Mouse (Mus musculus): ENCODE data around the gene Heatr4. TPM values are rescaled to one million over a fixed set of nuclear protein-coding genes. Genes with fewer than 3 reads are reported as not detected.
A peak's percentile ranks its signal among the peaks of the same experiment; 100 is the strongest.
"Not testable (repeated sequence)": the region's sequence is repeated elsewhere in the genome, so short reads cannot be mapped to it uniquely, and the experiment has no call there.

The Heatr4 gene
- polyA plus RNA-seq, 1 experiment from 2014 or later, result not detected

DNA sequence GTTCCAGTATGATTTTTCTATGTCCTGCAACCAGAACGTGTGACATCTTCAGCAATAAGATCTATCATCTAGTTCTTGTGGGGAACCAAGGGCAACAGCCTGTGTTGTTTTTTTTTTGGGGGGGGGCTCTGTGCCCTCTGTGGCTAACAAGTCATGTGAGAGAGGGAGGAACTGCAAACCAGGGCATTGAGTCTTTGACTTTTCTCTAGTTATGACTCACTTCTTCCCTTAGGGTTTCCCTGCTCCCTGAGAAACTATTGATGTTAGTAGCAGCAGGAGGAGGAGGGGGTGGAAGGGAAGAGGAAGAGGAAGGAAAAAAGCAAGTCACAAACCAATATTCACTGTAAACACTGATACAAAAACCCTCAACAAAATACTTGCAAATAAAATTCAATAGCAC is 19.2 kb upstream of the Heatr4 start:
- peaks cover 6% of the 10 kb centered on the region for H3K4me1 ChIP-seq (replicated peaks; ENCODE audit: control insufficient read depth, insufficient read depth, low read length)
- H3K4me2 ChIP-seq (ENCODE audit: low read length), result no peak overlapping the region
- no peaks in the 10 kb centered on the region; the same call in 1 of the 2 replicates for H3K9me3 ChIP-seq (ENCODE audit: control insufficient read depth, low read length)
- no peak overlapping the region for H3K9ac ChIP-seq (replicated peaks; ENCODE audit: low read depth, low read length)
- no peak for ATAC-seq
- 97% methylated on average over 1 of the region's 1 CpGs for WGBS
- H3K27ac ChIP-seq (ENCODE audit: low read length), result no peak overlapping the region
- no peaks in the 10 kb centered on the region for H3K27me3 ChIP-seq (replicated peaks; ENCODE audit: control insufficient read depth, insufficient read depth, low read length)
- no peak overlapping the region for H3K4me3 ChIP-seq (replicated peaks; ENCODE audit: low read length)
- no peaks in the 10 kb centered on the region for H3K36me3 ChIP-seq (ENCODE audit: control insufficient read depth, insufficient read depth)

DNA sequence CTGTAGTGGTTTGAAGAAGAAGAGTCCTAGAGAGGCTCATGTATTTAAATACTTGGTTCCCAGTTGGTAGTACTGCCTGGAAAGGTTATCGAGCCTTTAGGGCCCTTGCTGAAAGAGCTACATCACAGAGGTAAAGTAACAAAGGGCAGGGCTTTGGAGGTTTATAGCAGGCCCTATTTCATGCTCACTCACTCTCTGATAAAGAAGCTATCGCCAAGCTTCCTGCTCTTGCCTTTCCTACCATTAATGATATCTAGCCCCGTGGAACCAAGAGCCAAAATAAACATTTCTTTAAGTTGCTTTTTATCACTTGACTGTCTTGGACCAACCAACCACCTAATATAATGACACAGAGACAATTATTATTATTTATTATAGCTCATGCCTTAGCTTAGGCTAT is 15.8 kb upstream of the Heatr4 start:
- ATAC-seq, result no peak
- Histone ChIP-seq H3K9me3 (ENCODE audit: control insufficient read depth, low read length) (no peaks in the 10 kb centered on the region; the same call in 1 of the 2 replicates), H3K4me2 (ENCODE audit: low read length) (no peak overlapping the region), H3K27ac (ENCODE audit: low read length) (no peak overlapping the region), H3K27me3 (replicated peaks; ENCODE audit: control insufficient read depth, insufficient read depth, low read length) (no peaks in the 10 kb centered on the region), H3K4me1 (replicated peaks; ENCODE audit: control insufficient read depth, insufficient read depth, low read length) (0 out of 2 replicates have a peak, but pooled peaks cover 3% of the 10 kb centered on the region), H3K9ac (replicated peaks; ENCODE audit: low read depth, low read length) (no peak overlapping the region), H3K36me3 (ENCODE audit: control insufficient read depth, insufficient read depth) (no peaks in the 10 kb centered on the region), H3K4me3 (replicated peaks; ENCODE audit: low read length) (no peak overlapping the region)
- 92% methylated on average over 3 of the region's 3 CpGs for WGBS

DNA sequence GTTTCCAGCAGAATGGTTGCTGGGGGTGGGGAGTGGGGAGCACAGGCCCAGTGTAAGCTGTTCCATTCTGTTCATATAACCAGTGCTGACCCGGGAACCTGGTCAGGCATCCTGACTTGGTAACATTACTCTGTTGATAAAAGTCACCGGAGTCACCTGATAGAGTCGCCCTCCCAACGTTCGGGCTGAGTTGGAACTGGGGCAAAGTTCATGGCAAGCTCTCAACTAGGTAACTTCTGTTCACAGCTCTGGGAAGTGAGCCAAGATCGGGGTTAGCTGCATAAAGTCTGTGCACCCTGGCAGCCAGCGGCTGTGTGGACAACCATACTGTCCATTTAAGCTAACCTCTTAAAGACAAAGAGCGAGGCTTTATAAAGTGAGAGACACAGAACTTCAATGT is 14.6 kb upstream of the Heatr4 start:
- H3K9ac ChIP-seq (replicated peaks; ENCODE audit: low read depth, low read length); H3K9me3 ChIP-seq (ENCODE audit: control insufficient read depth, low read length); H3K27me3 ChIP-seq (replicated peaks; ENCODE audit: control insufficient read depth, insufficient read depth, low read length); H3K36me3 ChIP-seq (ENCODE audit: control insufficient read depth, insufficient read depth); H3K4me1 ChIP-seq (replicated peaks; ENCODE audit: control insufficient read depth, insufficient read depth, low read length); H3K27ac ChIP-seq (ENCODE audit: low read length); ATAC-seq; H3K4me2 ChIP-seq (ENCODE audit: low read length); H3K4me3 ChIP-seq (replicated peaks; ENCODE audit: low read length): not testable (repeated sequence)
- 71% methylated on average over 8 of the region's 8 CpGs for WGBS

DNA sequence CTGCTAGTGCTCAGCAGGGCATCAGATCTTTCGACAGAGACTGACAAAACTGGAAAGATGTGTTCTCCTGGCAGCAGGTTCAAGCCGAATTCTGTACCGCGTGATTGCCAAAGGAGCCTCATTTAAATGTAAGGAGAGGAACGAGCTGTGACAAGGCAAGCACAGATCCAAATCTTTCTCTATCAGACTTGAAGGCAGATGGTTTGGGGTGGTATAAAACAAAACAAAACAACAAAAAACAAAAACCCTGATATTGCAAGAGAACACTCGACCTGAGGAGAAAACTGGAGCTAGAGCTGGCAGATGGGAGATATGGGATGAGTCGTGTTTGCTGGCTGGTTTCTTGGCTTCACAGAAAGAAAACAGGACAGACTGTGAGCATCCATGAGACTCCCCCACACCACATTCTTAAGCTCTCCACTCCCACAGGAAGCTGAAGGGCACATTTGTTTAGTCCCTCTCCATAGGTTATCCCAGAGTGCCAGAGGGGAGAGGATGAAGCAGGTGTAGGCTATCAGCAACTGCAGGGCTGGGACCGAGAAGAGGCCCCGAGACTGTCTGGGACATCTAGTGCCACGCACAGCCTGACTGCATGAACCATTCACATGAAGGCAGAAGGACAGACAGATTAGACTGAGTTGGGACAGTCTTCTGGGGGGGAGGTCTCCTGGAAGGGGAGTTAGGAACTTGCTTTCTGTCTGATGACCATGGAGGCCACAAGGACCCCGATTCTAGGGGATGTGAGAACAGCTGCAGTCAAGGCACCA is 13.9 kb upstream of the Heatr4 start:
- 51% methylated on average over 11 of the region's 11 CpGs for WGBS
- Histone ChIP-seq H3K4me2 (ENCODE audit: low read length) (no peak overlapping the region), H3K4me1 (replicated peaks; ENCODE audit: control insufficient read depth, insufficient read depth, low read length) (0 out of 2 replicates have a peak, but pooled peaks cover 3% of the 10 kb centered on the region), H3K36me3 (ENCODE audit: control insufficient read depth, insufficient read depth) (no peaks in the 10 kb centered on the region), H3K9me3 (ENCODE audit: control insufficient read depth, low read length) (no peaks in the 10 kb centered on the region; the same call in 1 of the 2 replicates), H3K9ac (replicated peaks; ENCODE audit: low read depth, low read length) (no peak overlapping the region), H3K27me3 (replicated peaks; ENCODE audit: control insufficient read depth, insufficient read depth, low read length) (no peaks in the 10 kb centered on the region), H3K27ac (ENCODE audit: low read length) (peak overlapping the region; percentile 82), H3K4me3 (replicated peaks; ENCODE audit: low read length) (no peak overlapping the region)
- ATAC-seq, result peak; percentile 86

DNA sequence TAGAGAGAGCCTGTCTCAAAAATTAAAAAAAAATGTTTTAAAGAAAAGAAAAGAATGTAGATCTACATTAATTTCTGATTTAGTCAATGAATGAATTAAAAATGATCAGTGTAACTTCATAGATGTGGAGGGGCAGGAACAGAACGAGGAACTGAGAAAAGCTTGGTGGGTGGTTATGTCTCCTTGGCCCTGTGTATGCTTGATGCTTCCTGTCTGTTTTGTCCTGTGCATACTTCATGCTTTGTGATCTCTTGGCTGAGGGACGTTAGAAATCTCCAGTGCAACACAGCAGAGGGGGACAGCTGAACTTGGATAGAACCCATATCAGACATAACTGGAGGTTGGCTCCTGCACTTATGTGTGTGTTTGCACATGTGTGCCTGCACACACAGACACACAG is 12.6 kb upstream of the Heatr4 start:
- ATAC-seq, result no peak
- no peak overlapping the region for H3K4me3 ChIP-seq (replicated peaks; ENCODE audit: low read length)
- 0 out of 2 replicates have a peak, but pooled peaks cover 3% of the 10 kb centered on the region for H3K4me1 ChIP-seq (replicated peaks; ENCODE audit: control insufficient read depth, insufficient read depth, low read length)
- no peaks in the 10 kb centered on the region for H3K36me3 ChIP-seq (ENCODE audit: control insufficient read depth, insufficient read depth)
- H3K9ac ChIP-seq (replicated peaks; ENCODE audit: low read depth, low read length), result no peak overlapping the region
- H3K27ac ChIP-seq (ENCODE audit: low read length), result no peak overlapping the region
- H3K9me3 ChIP-seq (ENCODE audit: control insufficient read depth, low read length), result no peaks in the 10 kb centered on the region
- no peaks in the 10 kb centered on the region for H3K27me3 ChIP-seq (replicated peaks; ENCODE audit: control insufficient read depth, insufficient read depth, low read length)
- WGBS, result 62% methylated on average over 2 of the region's 2 CpGs
- H3K4me2 ChIP-seq (ENCODE audit: low read length), result no peak overlapping the region

GRCm38 (mm10) chr12:83989378-83989777 is 4.7 kb upstream of the Heatr4 start:
- Histone ChIP-seq H3K27ac (ENCODE audit: low read length) (no peak overlapping the region), H3K9me3 (ENCODE audit: control insufficient read depth, low read length) (no peaks in the 10 kb centered on the region), H3K4me2 (ENCODE audit: low read length) (no peak overlapping the region), H3K4me1 (replicated peaks; ENCODE audit: control insufficient read depth, insufficient read depth, low read length) (peaks cover 5% of the 10 kb centered on the region; the same call in 1 of the 2 replicates), H3K36me3 (ENCODE audit: control insufficient read depth, insufficient read depth) (no peaks in the 10 kb centered on the region), H3K27me3 (replicated peaks; ENCODE audit: control insufficient read depth, insufficient read depth, low read length) (no peaks in the 10 kb centered on the region), H3K9ac (replicated peaks; ENCODE audit: low read depth, low read length) (no peak overlapping the region), H3K4me3 (replicated peaks; ENCODE audit: low read length) (no peak overlapping the region)
- no peak for ATAC-seq
- WGBS, result 96% methylated on average over 4 of the region's 4 CpGs

DNA sequence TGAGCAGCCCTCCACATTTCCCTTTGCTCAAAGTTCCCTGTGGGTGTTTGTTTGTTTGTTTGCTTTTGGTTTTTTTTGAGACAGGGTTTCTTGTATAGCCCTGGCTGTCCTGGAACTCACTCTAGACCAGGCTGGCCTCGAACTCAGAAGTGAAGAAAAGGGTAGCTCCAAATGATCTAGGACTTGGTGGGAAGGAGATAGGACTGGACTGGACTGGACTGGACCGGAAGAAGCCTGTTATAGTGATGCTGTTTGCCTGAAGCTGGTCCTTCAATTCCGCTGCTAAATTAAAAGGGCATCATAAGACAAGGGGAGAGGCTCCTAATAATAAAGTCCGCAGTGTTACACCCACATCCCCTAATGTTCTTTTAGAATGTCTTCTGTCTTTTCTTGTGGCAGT is 3.8 kb upstream of the Heatr4 start:
- Histone ChIP-seq H3K27ac (ENCODE audit: low read length) (peak overlapping the region; percentile 63), H3K4me3 (replicated peaks; ENCODE audit: low read length) (peak overlapping the region; percentile 45), H3K27me3 (replicated peaks; ENCODE audit: control insufficient read depth, insufficient read depth, low read length) (no peaks in the 10 kb centered on the region), H3K9ac (replicated peaks; ENCODE audit: low read depth, low read length) (peak overlapping the region; percentile 54), H3K4me1 (replicated peaks; ENCODE audit: control insufficient read depth, insufficient read depth, low read length) (peaks cover 5% of the 10 kb centered on the region; the same call in 1 of the 2 replicates), H3K4me2 (ENCODE audit: low read length) (peak overlapping the region; percentile 57), H3K36me3 (ENCODE audit: control insufficient read depth, insufficient read depth) (no peaks in the 10 kb centered on the region), H3K9me3 (ENCODE audit: control insufficient read depth, low read length) (no peaks in the 10 kb centered on the region)
- peak; percentile 8; the same call in 1 of the 2 replicates for ATAC-seq
- 55% methylated on average over 4 of the region's 4 CpGs for WGBS

DNA sequence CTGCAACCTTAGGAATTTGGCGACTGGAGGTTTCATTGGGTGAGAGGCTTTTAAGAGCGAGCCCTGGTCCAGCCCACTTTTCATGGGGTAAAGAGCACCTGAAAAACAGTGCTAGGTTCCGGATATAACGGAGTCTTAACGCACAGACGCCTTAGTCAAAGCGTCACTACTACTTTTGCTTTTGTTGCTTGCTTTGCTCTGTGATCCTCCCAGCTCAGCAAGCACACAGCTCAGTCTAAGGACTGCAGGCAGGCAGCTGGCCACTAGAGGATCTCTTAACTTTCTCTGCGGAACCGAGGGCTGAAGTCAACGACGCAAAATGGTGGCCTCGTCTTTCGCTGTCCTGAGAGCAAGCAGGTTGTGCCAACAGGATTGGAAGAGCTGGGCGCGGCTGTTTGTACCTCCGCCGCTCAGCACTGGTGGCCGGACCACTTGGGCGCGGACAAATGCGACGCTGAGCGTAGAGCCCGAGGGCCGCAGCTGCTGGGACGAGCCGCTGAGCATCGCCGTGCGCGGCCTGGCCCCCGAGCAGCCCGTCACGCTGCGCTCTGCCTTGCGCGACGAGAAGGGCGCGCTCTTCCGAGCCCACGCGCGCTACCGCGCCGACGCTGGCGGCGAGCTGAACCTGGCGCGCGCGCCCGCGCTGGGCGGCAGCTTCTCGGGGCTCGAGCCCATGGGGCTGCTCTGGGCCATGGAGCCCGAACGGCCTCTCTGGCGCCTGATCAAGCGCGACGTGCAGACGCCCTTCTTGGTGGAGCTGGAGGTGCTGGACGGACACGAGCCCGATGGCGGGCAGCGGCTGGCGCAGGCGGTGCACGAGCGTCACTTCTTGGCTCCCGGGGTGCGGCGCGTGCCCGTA is 3.2 kb upstream of the Heatr4 start, which contains the start of gene Acot2:
Acot2 (plus strand) TSS at position 279 of the 859 bp plus-strand sequence.
- WGBS, result under 1% methylated on average over 80 of the region's 80 CpGs
- no peaks in the 10 kb centered on the region for H3K36me3 ChIP-seq (ENCODE audit: control insufficient read depth, insufficient read depth)
- no peaks in the 10 kb centered on the region for H3K27me3 ChIP-seq (replicated peaks; ENCODE audit: control insufficient read depth, insufficient read depth, low read length)

GRCm38 (mm10) chr12:83987242-83987582 is 2.6 kb upstream of the Heatr4 start:
- Histone ChIP-seq H3K4me3 (replicated peaks; ENCODE audit: low read length) (peak overlapping the region; percentile 45), H3K27me3 (replicated peaks; ENCODE audit: control insufficient read depth, insufficient read depth, low read length) (no peaks in the 10 kb centered on the region), H3K4me2 (ENCODE audit: low read length) (peak overlapping the region; percentile 57), H3K9ac (replicated peaks; ENCODE audit: low read depth, low read length) (peak overlapping the region; percentile 54), H3K36me3 (ENCODE audit: control insufficient read depth, insufficient read depth) (no peaks in the 10 kb centered on the region), H3K9me3 (ENCODE audit: control insufficient read depth, low read length) (peaks cover 3% of the 10 kb centered on the region; the same call in 1 of the 2 replicates), H3K4me1 (replicated peaks; ENCODE audit: control insufficient read depth, insufficient read depth, low read length) (peaks cover 5% of the 10 kb centered on the region; the same call in 1 of the 2 replicates), H3K27ac (ENCODE audit: low read length) (peak overlapping the region; percentile 63)
- WGBS, result 32% methylated on average over 8 of the region's 8 CpGs
- no peak for ATAC-seq

More for the DNA sequence above, 3.2 kb upstream of the Heatr4 start, which contains the start of gene Acot2:
- Histone ChIP-seq H3K4me1 (replicated peaks; ENCODE audit: control insufficient read depth, insufficient read depth, low read length) (peaks cover 5% of the 10 kb centered on the region; the same call in 1 of the 2 replicates), H3K9ac (replicated peaks; ENCODE audit: low read depth, low read length) (peak within 1 kb of the TSS; percentile 54), H3K4me2 (ENCODE audit: low read length) (peak within 1 kb of the TSS; percentile 57), H3K27ac (ENCODE audit: low read length) (peak within 1 kb of the TSS; percentile 63), H3K4me3 (replicated peaks; ENCODE audit: low read length) (peak within 1 kb of the TSS; percentile 45), H3K9me3 (ENCODE audit: control insufficient read depth, low read length) (peaks cover 3% of the 10 kb centered on the region; the same call in 1 of the 2 replicates)
- ATAC-seq, result peak; percentile 95
